Mouse (Mus musculus) heart, postnatal 0 days (tissue): ENCODE data around the gene Usp39.

ENCODE experiments used
- CTCF ChIP-seq: IDR thresholded peaks from 2 replicates; pipeline ENCODE4 v1.5.1; 2016; ENCODE audit warnings: antibody characterized with exemption, control low read depth, low read depth
- EP300 ChIP-seq: IDR thresholded peaks from 2 replicates; pipeline ENCODE4 v1.6.1; 2016; ENCODE audit warnings: antibody characterized with exemption, low read depth

DNA sequence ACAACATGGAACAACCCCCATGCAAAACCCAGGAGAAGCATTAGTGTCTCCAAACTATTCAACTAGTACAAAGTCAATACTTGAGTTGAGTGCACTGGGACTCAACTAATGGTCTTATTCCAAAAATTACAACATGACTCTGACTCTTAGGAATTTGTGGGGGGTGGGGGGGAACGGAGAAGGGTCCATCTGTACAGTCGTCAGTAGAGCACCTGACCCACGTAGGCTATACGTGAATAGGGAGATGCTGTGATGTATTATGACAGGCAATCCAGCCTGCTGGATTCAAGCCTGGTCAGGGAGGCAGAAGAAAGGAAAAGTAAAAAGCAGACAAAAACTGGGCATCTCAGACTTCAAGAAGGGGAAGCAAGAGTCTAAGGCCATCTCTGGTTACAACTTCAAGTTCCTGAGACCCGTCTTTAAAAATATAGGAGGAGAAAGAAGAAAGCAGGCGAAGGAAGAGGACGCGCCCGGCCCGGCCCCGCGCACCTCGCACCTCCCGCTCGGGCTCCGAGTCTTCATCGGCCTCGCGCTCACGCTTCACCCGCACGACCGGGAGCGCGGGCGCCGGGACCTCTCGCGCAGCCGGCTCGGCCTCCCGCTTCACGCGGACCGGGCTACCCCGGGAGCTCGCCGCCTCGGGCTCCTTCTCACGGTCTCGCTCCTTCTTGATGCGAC is 449 bp downstream of the Usp39 start:
- TF ChIP-seq CTCF (no peak), EP300 (no peak)
